Mouse (Mus musculus): ENCODE measurements around the gene Cyth1. TPM values are rescaled to one million over a fixed set of nuclear protein-coding genes. Genes with fewer than 3 reads are reported as not detected.

The Cyth1 gene
- 21.0 and 23.2 TPM in 2 replicates for polyA plus RNA-seq (2012; rRNA removed)

DNA sequence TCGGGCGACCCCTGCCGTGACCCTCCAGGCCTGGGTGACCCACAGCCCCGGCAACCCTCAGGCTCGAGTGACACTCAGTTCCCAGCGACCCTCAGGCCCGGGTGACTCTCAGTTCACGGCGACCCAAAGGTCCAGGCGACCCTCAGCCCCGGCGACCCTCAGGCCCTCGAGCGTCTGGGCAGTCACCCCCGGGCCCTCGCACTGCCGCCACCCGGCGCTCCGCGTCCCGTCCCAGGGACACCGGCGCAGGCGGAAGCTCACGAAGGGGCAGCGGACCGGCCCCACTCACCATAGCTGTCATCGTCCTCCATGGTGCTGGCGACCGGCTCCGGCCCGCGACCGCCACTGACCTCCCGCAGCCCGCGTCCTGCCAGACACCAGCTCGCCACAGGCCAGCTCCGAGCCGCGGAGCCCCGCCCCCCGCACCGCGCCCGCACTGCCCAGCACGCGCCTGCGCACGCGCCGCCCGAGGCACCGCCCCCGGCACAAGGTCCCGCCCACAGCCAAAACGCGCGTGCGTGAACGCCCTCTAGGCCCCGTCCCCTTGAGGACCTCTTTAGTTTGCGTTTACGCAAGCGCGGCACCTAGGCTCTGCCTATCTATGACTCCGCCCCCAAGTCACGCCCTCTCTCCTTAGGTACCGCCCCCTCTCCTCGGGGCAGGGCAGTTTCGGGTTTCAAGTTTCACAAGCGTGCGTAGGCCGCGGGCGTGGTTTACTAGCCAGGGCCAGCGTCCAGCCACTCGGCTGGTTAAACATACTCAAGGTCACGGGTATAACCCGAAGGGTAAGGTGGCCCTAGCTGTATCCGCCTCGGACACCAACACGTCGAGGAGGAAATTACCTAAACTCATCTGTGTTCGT lies at the start of gene Cyth1:
Gene Cyth1 (minus strand): TSS at position 443 of the 862 bp plus-strand sequence.
- peak; percentile 99 for DNase-seq (ENCODE audit: low spot score)

DNA sequence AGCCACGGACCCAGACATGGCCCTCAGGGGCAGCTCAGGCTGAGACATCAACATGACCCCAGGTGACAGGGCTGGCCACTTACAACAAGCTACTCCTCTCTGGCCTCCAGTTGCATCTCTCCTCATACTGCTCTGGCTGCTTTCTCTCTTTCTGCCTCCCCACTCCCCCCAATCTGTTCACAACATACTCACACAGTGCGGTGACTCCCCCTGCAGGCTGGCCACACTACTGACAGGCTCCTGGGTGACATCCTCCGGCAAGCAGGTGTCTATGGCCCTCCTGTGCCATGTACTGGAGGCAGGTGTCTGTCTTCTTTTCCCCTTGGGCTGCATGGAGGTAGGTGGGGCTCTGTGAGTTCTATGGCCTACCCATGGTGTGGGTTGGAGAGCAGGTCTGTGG lies 49.6 kb upstream of the Cyth1 start:
- DNase-seq (ENCODE audit: low spot score) = no peak

DNA sequence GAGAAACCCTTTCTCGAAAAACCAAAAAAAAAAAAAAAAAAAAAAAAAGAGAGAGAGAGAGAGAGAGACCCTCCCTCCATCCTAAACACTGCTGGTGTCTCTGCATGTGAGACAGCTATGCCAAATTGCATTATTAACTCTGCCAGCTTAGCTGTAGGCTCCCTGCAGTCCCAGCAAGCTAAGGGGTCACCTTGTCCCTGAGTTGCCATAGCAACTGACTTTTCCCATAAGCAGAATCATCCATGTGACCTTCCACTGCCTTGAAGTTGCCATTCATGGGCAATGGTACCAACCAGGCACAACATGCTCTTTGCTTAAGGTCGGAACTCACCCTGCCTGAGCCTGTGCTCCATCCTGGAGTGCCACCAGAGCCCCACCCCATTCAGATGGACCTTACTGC lies 46.6 kb upstream of the Cyth1 start:
- no peak for DNase-seq (ENCODE audit: low spot score)

DNA sequence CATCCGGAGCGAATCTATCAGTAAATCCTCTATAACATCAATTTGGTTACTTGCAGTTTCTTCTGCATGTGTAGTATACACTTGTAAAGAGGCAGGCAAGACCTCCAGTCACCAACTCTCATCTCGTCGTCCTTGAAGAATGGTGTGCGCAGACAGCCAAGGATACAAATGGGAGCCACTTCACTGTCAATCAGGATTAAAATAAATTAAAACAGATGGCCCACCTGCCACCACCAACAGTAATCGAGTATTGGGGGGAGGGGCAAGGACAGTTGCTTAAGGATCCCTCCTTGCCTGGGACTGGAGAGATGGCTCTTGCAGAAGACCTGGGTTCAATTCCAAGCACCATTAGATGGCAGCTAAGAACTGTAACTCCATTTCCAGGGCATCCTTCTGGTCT lies 44.3 kb upstream of the Cyth1 start:
- no peak for DNase-seq (ENCODE audit: low spot score)

DNA sequence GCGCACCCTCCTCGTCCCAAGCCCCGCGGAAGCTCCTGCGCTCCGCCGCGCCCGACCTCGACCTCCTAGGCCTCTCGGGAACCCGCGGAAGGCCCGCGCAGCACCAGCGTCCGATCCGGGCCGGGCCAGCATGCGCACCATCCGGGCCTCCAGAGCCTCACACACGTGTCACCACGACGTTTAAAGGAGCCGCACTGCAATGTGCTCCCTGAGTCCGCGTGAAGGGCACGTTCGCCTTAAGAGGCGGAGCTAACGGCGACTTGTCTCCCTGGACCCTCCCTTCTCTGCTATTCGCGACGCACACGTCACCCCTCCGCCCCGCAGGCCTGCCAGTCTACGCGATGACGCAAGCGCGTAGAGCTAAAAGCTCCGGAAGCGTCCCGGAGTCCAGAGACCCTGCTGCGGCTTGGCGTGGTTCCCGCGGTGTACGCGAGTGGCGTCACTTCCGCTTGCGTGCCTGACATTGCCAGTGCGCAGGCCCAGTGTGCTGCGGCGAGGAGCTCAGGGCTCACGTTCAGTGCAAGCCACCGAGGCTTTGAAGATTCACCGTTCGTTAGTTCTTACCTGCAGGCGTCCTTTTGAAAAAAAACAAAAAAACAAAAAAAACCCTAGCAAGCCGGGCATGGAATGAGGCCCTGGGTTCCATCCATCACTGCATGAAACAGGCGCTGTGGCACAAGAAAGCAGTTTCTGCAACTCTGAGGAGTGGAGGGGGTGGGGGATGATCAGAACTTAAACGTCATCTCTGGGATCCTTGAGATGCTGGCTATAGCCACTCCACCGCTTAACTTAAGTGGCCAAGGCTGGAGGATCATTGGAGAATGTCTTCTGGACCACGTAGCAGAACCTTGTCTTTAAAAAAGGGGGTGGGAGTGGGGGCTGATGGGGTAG lies 41.9 kb upstream of the Cyth1 start, which contains the start of gene Usp36:
Gene Usp36 (minus strand): TSS at position 246 of the 891 bp plus-strand sequence.
- peak; percentile 95 for DNase-seq (ENCODE audit: low spot score)

DNA sequence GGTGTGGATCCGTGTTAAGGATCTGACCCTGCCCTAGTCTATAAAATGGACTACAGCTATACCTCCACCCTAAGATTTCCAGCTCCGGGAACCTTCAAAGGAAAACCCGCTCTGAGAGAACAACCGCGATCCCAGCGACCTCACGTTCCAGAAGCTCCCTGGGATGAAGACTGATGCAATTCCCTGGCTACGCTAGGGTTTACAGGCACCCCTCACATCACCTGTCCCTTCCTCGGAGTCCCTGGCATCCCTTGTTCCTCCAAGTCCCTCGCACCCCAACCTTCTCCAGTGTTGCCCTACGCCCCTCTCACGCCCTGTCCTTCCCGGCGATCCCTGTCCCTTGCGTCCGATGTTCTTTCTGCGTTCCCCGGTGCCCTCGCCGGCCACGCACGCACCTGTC lies 41.2 kb upstream of the Cyth1 start:
- no peak for DNase-seq (ENCODE audit: low spot score)

DNA sequence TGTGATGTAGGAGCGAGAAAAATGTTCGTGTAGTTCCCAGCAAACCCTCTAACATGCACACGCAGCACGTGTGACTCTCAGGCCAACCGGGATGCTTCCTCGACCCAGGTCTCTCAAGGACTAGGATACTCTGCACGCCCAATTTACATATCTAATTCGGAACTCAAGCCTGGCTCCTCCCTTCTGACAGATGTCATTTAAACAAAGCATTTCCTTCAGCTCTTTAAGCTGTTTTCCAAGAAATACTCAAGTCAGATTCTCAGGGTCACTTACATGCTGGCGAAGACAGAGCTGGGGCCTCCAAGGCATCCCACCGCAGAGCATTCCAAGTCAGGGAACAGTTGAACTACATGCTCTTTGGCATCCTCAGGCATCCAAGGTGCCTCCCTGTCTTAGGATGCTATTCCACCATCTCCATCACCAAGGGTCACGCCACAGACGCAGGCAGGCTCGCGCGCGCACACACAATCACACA lies 40.7 kb upstream of the Cyth1 start:
- DNase-seq (ENCODE audit: low spot score) = no peak

DNA sequence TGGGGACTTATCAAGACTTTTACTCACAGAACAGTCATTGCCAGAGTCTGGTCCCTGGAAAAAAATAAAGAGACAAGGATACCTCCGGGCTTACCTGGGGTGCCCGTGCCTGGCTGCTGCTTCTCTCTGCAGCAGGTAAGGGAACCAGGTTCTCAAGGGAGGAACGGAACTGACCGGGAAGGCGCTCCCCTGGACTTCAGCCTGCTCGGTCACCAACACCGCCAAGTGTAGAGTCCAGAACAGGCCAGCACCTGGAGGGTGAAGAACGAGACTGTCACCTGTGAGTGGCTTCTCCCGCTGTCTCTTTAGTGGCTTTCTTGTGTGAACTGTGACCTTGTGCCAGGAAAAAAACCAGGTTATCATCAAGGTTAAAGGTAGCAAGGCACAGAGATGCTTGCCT lies 39.2 kb upstream of the Cyth1 start:
- no peak for DNase-seq (ENCODE audit: low spot score)

DNA sequence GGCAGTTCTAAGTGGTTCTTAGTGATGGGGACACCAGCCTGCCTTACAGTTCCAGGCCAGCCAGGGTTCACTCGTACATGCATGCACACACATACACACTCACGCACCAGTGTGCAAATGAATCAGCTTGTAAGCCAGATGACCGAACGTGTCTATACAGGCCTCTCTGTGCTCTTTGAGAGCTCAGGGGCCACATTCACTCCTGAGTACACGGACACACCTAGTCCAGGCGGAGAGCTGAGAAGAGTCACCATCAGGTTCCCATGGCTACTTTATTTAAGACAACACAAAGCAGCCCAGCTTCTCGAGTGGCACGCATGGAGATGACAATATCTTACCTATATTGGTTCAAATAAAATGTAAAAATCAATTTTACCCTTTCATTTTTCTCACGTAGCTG lies 38.0 kb upstream of the Cyth1 start:
- DNase-seq (ENCODE audit: low spot score) = no peak

DNA sequence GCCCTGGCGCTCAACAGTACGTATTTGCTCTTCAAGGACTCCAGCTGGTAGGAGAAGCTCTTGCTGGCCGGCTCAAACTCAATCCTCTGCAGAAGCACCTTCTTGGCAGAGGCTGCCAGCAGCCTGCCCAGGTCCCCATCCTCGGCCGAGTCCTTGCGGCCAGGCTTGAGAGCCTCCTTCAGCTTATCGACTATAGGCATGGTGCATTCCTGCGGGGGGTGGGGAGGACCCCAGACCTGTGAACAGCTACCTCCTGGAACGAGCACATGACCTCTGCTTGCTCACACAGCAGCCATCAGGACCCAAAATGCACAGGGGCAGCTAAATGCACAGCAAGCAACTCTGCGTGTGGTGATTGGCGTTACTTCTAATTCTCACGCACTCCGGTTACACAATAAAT lies 37.4 kb upstream of the Cyth1 start:
- DNase-seq (ENCODE audit: low spot score) = no peak

DNA sequence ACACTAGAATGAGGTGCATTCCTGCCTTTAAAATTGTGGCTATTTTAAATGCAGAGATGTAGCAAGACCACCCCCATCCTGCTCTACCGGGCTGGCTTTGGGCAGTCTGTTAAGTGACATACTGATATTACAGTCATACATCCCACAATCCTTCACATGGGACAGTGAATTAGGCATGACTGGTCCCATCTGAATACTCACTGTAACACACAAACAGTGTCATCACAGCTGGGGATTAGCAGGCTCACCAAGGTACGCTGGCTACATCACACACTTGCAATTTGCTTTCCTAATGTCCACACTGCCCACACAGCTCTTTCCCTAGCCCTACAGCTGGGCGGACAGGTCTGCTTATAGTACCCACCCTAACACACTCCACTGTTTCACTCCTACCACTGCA lies 31.8 kb upstream of the Cyth1 start:
- no peak for DNase-seq (ENCODE audit: low spot score)

DNA sequence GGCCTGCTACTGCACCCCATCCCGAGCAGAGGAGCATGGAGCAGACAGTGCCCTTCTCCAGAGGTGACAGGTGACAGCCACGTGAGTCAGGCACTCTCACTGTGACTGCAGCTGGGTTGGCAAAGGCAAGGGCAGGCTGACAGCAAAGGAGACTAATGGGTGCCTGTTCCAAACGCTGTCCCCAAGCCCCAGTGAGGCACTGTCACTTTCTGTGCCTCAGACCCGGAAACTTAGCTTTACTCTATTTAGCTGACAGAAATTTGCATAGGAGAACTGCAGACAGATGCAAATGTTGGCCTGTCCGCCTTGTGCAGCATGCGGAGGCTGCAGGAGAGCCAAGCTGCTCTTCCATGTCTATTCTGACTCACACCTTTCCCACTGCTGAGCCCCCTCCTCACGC lies 27.9 kb upstream of the Cyth1 start:
- DNase-seq (ENCODE audit: low spot score) = no peak

DNA sequence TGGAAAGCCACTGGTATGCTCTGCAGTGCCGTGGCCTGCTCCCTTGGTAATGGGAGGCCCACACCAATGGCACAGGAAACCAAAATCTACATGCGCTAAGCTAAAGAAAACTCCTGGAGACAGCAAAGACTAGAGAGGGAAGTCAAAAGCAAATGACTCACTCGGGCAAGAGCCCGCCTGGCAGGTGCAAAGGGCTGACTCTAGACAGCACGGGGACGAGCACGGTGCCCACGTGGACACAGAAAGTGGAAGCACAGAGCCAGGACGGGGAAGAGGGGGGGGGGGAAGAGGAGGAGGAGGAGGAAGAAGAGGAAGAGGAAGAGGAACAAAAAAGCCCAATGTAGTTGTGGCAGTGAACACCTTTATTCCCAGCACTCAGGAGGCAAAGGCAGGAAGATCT lies 26.7 kb upstream of the Cyth1 start:
- no peak for DNase-seq (ENCODE audit: low spot score)

DNA sequence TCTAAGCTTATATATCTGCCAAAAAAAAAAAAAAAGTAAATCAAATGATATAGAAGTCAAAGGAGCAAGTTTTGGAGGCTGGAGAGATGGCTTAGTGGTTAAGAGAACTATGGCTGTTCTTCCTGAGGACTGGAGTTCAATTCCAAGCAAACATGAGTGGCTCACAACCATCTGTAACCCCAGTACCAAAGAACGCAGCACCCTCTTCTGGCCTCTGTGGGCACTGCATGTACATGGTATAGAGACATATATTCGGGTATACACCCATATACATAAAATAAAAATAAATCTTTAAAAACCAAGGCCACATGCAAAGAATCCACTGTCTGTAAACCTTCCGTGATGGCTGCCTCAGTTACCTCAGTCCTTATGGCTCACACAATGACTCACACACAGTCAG lies 21.4 kb upstream of the Cyth1 start:
- DNase-seq (ENCODE audit: low spot score) = no peak

DNA sequence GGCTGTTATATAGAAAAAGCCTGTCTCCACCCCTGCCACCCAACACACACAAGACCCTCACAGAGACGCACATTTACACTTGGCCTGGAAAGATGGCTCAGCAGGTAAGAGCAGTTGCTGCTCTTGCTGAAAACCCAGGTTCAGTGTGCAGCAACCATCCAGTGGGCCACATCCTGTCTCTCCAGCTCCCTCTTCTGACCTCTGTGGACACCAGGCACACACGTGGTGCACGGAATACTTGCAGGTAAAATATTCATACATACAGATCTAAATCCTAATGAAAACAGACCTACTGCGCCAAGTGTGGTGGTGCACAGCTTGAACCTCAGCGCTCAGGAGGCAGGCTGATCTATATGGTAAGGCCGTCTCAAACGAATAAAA lies 18.3 kb upstream of the Cyth1 start:
- no peak for DNase-seq (ENCODE audit: low spot score)

DNA sequence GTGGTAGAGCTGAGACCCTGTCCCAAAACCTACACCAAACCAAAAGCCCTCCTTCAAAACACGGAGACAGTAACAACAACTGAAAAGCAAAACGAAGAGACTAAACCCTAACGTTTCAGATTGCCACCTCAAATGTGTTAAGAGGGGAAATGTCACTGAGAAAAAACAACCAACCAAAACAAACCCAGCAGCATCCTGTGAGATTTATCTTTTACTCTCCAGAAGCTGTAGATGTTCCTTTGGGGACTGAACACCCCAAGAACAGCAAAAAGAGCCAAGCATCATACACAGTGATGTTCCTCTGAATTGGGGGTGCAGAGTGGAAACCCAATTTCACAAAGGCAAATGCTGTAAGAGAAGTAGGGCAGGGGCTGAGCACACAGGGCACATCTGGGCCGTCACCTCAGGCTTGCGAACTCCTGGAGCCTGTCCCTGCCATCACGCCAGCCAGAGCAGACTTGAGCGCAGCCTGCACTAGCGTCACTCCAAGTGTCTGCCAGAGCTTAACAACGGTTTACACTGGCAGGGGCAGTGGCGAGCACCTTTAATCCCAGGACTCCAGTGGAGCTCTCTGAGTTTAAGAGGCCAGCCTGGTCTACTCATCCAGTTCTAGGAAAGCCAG lies 17.8 kb upstream of the Cyth1 start:
- no peak for DNase-seq (ENCODE audit: low spot score)

DNA sequence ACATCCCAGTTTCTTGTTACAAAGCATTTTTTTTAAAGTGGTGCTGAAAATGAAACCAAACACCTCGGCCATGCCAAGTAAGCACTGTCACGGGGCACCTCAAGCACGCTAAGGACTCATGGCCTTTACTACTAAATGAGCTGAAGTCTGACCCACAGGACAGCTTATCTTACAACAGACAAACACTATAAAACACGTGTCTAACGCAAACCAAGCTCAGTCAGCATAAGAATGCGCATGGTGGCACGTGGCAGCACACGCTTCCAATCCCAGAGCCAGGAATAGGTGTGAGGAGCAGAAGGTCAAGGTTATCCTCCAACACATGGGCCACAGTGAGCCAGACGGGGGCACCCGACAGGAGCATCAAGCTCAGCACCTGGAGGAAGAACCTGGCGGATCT lies 17.2 kb upstream of the Cyth1 start:
- DNase-seq (ENCODE audit: low spot score) = no peak

DNA sequence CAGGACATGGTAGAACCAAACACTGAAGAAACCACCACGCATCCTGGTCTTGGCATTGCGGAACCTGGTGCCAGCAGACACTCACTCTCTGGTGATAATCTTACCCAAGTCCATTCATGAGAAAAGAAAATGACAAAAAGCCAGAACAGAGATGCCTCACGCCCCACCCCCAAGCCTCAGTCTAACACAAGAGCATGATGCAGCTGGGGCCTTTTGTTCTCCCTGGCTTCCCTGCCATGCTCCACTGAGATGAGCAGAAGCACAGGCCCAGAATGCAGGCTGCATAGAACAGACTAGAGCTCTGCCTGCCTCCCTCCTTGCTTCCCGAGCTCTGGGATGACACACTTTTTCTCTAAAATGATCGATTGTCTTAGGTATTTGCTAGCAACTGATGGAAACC lies 14.8 kb upstream of the Cyth1 start:
- no peak for DNase-seq (ENCODE audit: low spot score)

DNA sequence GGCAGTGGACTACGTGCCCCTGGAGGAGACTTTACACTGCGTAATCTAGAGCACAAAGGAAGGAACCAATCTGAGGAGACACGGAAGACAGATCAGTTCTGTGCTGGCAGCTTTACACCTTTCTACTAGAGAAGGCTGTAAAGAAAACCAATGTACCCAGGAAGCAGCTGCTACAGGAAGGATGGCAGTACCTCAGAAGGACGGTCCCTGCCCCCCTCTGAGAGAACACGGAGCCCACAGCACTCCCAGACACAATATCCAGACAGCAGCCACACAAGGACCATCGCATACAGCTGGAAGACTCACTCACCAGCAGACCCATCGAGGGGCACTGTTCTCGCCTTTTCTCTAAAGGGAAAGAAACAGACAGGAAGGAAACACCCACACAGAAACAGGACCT lies 11.7 kb upstream of the Cyth1 start:
- DNase-seq (ENCODE audit: low spot score) = no peak

DNA sequence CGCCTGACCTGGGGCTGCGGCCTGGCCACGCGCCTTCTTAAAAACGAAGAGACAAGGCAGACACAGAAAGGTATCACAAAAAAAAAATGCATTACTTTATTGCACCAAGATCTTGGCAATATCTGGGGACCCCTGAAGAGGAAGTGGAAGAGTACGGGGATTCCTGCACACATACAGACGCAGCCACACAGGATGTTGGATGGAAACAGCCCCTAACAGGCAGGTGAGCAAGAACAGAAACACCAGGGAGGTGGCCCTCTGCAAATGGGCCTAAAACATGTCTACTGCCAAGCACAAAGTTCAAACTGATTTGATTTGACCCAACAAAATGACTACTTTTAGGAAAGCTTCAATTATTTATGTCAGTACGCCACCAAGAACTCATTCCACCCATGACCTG lies 11.2 kb upstream of the Cyth1 start:
- DNase-seq (ENCODE audit: low spot score) = no peak

DNA sequence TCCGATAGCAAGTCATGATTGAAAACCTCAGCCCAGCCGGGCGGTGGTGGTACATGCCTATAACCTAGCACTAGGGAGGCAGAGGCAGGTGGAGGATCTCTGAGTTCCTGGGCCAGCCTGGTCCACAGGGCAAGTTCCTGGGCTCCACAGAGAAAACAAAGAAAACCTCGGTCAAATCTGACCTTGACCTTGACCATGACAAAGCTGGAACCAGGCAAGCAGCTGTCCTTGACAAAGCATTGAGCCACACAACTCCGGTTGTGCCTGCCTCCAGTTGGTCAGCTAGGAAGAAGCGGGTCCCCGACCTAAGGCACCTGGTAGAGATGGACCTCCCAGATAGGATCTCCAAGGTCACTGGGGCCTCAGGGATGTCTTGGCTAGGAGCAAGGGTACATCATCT lies 8.0 kb upstream of the Cyth1 start:
- DNase-seq (ENCODE audit: low spot score) = no peak

All from urinary bladder, adult 2 months (tissue).